Mouse (Mus musculus) urinary bladder, postnatal 4 days (tissue): ENCODE measurements around the gene Pcsk6.
"Not testable (repeated sequence)": the region's sequence is repeated elsewhere in the genome, so short reads cannot be mapped to it uniquely, and the experiment has no call there.

ENCODE experiments used
- DNase-seq, 2 experiments: peaks; one replicate each; pipeline ENCODE4 v3.0.0; 2021 to 2022; ENCODE audit warnings: low spot score in 2 of 2

Gene Pcsk6

GRCm38 (mm10) chr7:65861591-65862472 lies at the start of gene Pcsk6:
TSS of gene Pcsk6 (plus strand) at chr7:65861734.
- no peak for DNase-seq

GRCm38 (mm10) chr7:65813611-65814212 lies 47.8 kb upstream of the Pcsk6 start:
- DNase-seq: no peak

- DNase-seq: no peak
Measured at GRCm38 (mm10) chr7:65817564-65817963, 44.0 kb upstream of the Pcsk6 start.

- no peak for DNase-seq
Measured at GRCm38 (mm10) chr7:65820391-65820790, 41.1 kb upstream of the Pcsk6 start.

- DNase-seq: not testable (repeated sequence)
Measured at GRCm38 (mm10) chr7:65821901-65822300, 39.6 kb upstream of the Pcsk6 start.

GRCm38 (mm10) chr7:65822506-65823119 lies 38.9 kb upstream of the Pcsk6 start:
- no peak for DNase-seq

- DNase-seq: no peak
Measured at GRCm38 (mm10) chr7:65839756-65840155, 21.8 kb upstream of the Pcsk6 start.

GRCm38 (mm10) chr7:65843210-65843609 lies 18.3 kb upstream of the Pcsk6 start:
- DNase-seq: no peak

GRCm38 (mm10) chr7:65860981-65861380 lies 553 bp upstream of the Pcsk6 start:
- DNase-seq: no peak

GRCm38 (mm10) chr7:65862473-65863176 lies 1.1 kb downstream of the Pcsk6 start:
- no peak for DNase-seq

GRCm38 (mm10) chr7:65869173-65869572 lies 7.6 kb downstream of the Pcsk6 start:
- no peak for DNase-seq

- DNase-seq: no peak
Measured at GRCm38 (mm10) chr7:65869794-65870193, 8.3 kb downstream of the Pcsk6 start.

- DNase-seq: no peak
Measured at GRCm38 (mm10) chr7:65870227-65870626, 8.7 kb downstream of the Pcsk6 start.

- DNase-seq: no peak
Measured at GRCm38 (mm10) chr7:65870928-65871580, 9.5 kb downstream of the Pcsk6 start.

GRCm38 (mm10) chr7:65871851-65872250 lies 10.3 kb downstream of the Pcsk6 start:
- DNase-seq: no peak

GRCm38 (mm10) chr7:65873176-65873845 lies 11.8 kb downstream of the Pcsk6 start:
- no peak for DNase-seq

- DNase-seq: no peak
Measured at GRCm38 (mm10) chr7:65873902-65874301, 12.4 kb downstream of the Pcsk6 start.

GRCm38 (mm10) chr7:65876596-65876995 lies 15.1 kb downstream of the Pcsk6 start:
- DNase-seq: no peak

- DNase-seq: no peak
Measured at GRCm38 (mm10) chr7:65878234-65878633, 16.7 kb downstream of the Pcsk6 start.

- DNase-seq: no peak
Measured at GRCm38 (mm10) chr7:65879330-65879729, 17.8 kb downstream of the Pcsk6 start.
